Mouse (Mus musculus) brown adipose tissue, adult 24 weeks (tissue): ENCODE data around the gene Zfp609. TPM values are rescaled to one million over a fixed set of nuclear protein-coding genes. Genes with fewer than 3 reads are reported as not detected.
A peak's percentile ranks its signal among the peaks of the same experiment; 100 is the strongest.
"Not testable (repeated sequence)": the region's sequence is repeated elsewhere in the genome, so short reads cannot be mapped to it uniquely, and the experiment has no call there.

Source experiments
- H3K27ac ChIP-seq: fragments of 200-500 bp; replicated peaks from 2 replicates; pipeline ENCODE4 v1.5.1; 2012; ENCODE audit warnings: low read depth, mild to moderate bottlenecking, low read length
- H3K4me1 ChIP-seq: fragments of 200-500 bp; 2 replicates; pipeline ENCODE4 v1.6.1; 2012; ENCODE audit warnings: low read length, mixed read lengths; ENCODE audit not compliant: control insufficient read depth, insufficient read depth, insufficient read length
- H3K4me3 ChIP-seq: fragments of 200-500 bp; 2 replicates; pipeline ENCODE4 v1.5.1; 2012; ENCODE audit warnings: low read depth, mild to moderate bottlenecking, low read length, moderate library complexity; ENCODE audit not compliant: insufficient read depth
- polyA plus RNA-seq: library from polyadenylated mRNA; stranded (reverse); fragments of >200 nt; gene quantifications from 2 replicates; pipeline ENCODE4 v1.2.4, GENCODE M21; 2012; ENCODE audit not compliant: missing spikeins, insufficient read depth, insufficient read length

The Zfp609 gene
- polyA plus RNA-seq, 1 experiment, result 12.2 TPM

DNA sequence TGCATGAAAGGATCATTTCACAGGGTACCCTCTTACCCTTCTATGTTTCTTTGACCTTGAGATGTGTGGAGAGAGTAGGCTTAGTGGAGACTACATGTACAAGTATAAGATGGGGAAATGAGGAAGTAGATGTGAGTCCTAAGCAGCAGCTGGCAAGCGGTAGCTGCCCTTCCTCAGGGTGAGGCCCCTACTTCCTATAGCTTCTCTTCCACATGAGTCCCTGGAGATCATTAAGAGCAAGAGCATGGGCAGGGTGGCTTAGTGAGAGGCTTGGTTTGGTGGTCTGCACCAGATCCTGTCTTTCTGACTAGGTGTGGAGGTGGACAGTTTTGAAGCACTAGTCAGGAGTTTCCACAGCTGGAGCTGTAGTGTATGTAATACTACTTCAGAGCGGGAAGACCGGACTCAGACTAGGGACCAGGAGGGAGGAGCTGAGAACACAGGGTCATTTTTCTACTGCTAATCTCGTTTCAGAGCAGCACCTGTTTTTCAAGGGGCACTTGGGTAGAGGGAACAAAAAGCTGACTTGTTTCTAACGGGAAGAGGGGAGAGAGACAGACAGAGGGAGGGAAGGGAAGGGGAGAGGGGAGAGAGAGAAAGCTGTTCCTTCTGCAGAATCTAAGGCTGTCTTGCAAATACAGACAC lies 134.3 kb downstream of the Zfp609 start:
- H3K4me3 ChIP-seq, result no peak overlapping the region
- no peak overlapping the region for H3K27ac ChIP-seq
- H3K4me1 ChIP-seq, result peaks cover 9% of the 10 kb centered on the region; the same call in 1 of the 2 replicates

DNA sequence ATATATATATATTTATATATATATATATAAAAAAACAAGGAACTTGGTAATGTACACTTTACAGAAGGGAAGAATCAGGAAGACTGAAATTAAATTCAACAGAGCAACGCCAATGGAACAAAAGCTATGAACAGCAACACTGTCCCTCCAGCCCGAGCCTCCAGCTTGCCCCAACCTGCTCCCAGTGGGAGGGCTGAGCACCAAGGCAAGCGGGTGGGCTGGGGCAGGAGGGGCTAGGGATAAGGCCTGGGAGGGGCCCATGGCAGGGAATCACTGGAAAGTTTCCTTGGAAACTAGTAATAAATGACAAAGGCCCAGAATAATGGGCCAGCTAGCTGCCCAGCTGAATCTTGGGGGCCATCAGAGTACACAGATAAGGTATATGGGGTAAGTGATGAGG lies 134.9 kb downstream of the Zfp609 start:
- no peak overlapping the region for H3K4me3 ChIP-seq
- H3K27ac ChIP-seq, result no peak overlapping the region
- peaks cover 9% of the 10 kb centered on the region; the same call in 1 of the 2 replicates for H3K4me1 ChIP-seq

- H3K4me1 ChIP-seq, H3K4me3 ChIP-seq, H3K27ac ChIP-seq: not testable (repeated sequence)
These were observed 137.5 kb downstream of the Zfp609 start for GRCm38 (mm10) chr9:65689869-65690268.

DNA sequence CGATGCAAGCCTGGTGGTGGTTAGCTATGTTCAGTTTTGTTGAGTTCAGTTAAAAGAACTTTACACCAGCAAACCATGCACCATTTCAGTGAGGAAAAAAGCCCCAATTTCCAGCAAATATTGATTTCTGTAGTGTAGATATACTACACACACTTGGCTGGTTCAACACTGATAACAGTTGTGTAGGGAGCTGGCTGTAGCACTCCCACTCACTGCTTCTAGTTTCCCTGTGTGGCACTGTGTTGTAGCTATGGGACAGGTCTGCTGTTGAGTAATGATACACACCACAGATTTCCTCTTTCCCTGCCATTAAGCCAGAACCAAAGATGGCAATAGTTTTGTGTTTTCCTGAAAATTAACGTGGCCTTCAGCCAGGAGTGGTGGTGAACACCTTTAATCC lies 142.7 kb downstream of the Zfp609 start:
- Histone ChIP-seq H3K4me3 (no peak overlapping the region), H3K27ac (no peak overlapping the region), H3K4me1 (peaks cover 4% of the 10 kb centered on the region)

DNA sequence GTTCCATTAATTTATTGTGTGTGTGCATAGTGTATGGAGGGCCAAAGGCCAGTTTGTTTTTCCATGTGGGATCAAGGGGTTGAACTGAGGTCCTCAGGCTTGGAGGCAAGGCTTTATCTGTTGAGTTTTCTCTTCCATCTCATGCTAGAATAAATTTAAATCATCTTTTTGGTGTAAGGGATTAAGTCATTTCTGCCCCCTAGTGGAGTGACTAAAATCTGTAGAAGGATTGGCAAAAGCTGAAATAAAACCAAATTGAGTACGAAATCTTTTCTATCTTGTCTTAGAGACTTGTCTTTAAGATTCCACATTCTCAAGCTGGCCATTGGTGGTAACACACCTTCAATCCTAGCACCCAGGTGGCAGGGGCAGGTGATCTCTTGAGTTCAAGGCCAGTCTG lies 144.4 kb downstream of the Zfp609 start:
- Histone ChIP-seq H3K27ac (no peak overlapping the region), H3K4me3 (no peak overlapping the region), H3K4me1 (peaks cover 17% of the 10 kb centered on the region)

GRCm38 (mm10) chr9:65682183-65682582 lies 145.2 kb downstream of the Zfp609 start:
- Histone ChIP-seq H3K4me1 (peaks cover 20% of the 10 kb centered on the region), H3K27ac (0 out of 2 replicates have a peak overlapping the region, but pooled peaks have one; percentile 13), H3K4me3 (no peak overlapping the region)

- Histone ChIP-seq H3K4me3 (no peak overlapping the region), H3K27ac (no peak overlapping the region), H3K4me1 (peaks cover 20% of the 10 kb centered on the region)
These were observed 145.8 kb downstream of the Zfp609 start for GRCm38 (mm10) chr9:65681634-65681940.

DNA sequence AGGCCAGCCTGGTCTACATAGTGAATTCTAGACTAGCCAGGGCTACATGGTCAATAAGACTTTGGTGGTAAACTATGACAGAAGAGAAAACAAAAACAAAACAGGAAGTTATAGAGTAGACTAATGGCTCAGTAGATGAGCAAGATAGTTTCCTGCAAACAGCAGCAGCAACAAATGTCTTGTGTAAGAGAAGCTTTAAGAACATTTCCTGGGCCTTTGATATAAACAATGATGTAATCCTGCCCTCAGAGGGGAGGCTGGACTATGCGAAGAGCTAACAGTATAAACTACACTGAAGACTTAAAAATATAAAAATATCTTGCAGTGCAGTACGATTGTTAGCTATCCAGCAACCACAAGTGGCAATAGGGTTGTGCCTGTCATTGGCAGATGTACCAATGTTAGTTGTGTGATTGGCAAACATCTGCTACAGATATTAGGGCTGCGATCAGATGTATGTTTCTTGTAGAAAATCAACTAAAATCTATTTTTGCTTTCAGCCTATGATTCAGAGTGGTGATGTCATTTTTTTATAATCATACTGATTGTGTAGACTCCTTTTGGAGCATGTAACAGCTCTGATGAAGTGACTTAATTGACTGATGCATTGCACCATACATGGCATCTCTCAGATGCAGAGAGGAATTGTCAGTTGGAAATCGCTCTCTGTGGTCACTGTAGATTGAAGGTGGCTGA lies 146.3 kb downstream of the Zfp609 start:
- Histone ChIP-seq H3K27ac (no peak overlapping the region; the same call in 1 of the 2 replicates), H3K4me3 (no peak overlapping the region), H3K4me1 (peaks cover 20% of the 10 kb centered on the region)

- Histone ChIP-seq H3K27ac (peak overlapping the region; percentile 64), H3K4me3 (peak overlapping the region; percentile 37), H3K4me1 (peaks cover 31% of the 10 kb centered on the region)
These were observed 148.1 kb downstream of the Zfp609 start for GRCm38 (mm10) chr9:65679181-65679761.

DNA sequence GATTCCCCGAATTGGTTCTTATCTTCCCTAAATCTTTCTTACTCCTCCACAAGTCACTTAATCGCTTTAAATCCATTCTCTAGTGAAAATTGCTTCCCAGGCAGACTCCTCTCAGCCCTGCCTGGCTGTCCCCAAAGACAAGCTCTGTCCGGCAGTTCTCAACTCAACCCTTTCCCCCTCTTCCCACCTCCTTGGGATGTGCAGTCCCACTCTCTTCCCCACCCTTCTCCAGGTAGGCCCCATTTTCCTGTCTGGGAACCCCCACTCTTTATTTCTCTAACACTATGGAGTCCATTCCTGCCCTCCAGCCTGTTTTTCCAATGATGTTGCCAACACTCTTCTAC lies 150.3 kb downstream of the Zfp609 start:
- Histone ChIP-seq H3K4me1 (peaks cover 41% of the 10 kb centered on the region), H3K4me3 (peak overlapping the region; percentile 68), H3K27ac (peak overlapping the region; percentile 86)

DNA sequence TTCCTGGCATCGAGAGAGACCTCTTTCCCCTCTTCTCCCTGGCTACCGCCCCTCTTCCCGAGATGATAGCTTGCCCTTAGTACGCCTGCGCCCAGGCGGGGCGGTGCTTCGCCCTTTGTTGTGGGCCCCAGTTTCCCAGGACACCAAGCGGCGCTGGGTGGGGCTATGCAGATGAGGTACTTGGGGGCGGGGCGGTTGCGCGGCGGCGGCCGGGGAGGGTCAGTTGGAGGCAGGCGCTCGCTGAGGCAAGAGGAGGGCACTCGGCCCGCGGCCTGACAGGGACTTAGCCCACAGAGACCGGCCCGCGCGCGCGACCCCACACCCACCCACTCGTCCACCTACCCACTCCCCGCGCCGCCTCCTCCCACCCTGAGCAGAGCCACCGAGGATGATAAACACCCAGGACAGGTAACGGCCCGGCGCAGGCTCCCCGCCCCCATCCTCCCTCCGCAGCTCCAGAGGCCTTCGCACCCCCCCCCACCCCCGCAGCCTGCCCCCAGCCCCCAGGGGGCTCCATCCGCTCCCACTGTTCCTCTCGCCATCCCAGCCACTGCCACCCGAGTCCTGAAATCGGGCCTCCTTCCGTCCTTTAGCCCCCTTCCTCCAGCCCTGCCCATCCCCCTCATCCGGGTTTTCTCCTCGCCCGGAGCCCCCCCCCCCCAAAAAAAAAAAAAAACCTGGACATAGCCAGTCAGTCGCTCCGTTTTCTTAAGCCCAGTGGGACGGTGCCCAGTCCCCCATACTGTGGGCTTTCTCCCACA lies 150.8 kb downstream of the Zfp609 start:
- Histone ChIP-seq H3K4me3 (peak overlapping the region; percentile 68), H3K4me1 (peaks cover 46% of the 10 kb centered on the region), H3K27ac (peak overlapping the region; percentile 86)

DNA sequence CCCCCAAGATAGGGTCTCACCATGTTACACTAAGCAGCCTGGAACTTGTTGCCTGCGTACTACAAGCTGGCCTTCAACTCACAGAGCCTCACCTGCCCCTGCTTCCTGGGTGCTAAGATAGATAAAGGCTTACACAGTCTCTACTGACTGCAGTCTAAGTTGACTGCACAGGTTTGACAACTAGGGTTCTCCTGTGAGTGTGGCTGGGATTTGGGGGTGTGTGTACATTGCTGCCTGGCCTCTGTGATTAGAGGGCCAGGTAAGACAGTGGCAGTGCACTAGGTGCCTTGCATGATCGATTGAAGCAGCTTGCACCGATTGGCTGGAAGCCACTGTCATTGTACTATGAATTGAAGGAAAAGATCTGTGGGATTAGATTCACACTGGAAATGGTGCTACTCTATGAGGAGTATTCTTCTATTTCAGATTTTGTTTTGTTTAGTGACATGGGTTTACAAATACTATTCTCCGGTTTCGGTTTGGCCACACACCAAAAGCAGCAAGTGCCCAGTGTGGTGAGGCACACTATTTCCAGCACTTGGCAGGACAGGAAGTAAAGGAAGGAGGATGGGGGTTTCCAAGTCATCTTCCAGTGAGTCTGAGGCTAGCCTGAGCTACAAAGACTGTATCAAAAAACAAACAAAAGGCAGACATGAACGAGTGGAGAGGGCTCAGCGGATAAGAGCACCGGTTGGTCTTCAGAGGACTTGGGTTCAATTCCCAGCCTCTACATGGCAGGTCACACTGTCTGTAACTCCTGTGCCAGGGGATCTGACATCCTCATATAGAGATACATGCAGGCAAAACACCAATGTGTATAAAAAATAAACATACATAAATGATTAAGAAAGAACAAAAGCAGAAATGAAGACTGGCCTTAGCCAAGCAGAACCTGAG lies 151.7 kb downstream of the Zfp609 start:
- Histone ChIP-seq H3K4me3 (peak overlapping the region; percentile 43), H3K27ac (peak overlapping the region; percentile 80), H3K4me1 (peaks cover 50% of the 10 kb centered on the region)

GRCm38 (mm10) chr9:65672996-65673395 lies 154.4 kb downstream of the Zfp609 start:
- Histone ChIP-seq H3K27ac (peak overlapping the region; percentile 96), H3K4me1 (peaks cover 35% of the 10 kb centered on the region), H3K4me3 (no peak overlapping the region)

GRCm38 (mm10) chr9:65671431-65671931 lies 155.9 kb downstream of the Zfp609 start:
- peak overlapping the region; percentile 96 for H3K27ac ChIP-seq
- H3K4me1 ChIP-seq, result peaks cover 32% of the 10 kb centered on the region
- no peak overlapping the region for H3K4me3 ChIP-seq
